Mouse (Mus musculus): ENCODE results near the gene Bmp7. TPM values are rescaled to one million over a fixed set of nuclear protein-coding genes. Genes with fewer than 3 reads are reported as not detected.

The Bmp7 gene
- polyA plus RNA-seq, 1 experiment from 2014 or later, result 7.4 TPM

Small RNA genes within 50 kb of the gene (microRNA-seq; reads per million reads assigned to microRNA genes)
- gene Gm22773, result not detected

Other genes starting within 250 kb of the Bmp7 start
- gene Spo11, start 37.4 kb upstream of the Bmp7 start, polyA plus RNA-seq (2015; fragmentation: Nextera tagmentation; extraction: Ambion mirVana), result 0.68 and 0.75 TPM in 2 replicates
- gene Rae1, start 59.8 kb upstream of the Bmp7 start, polyA plus RNA-seq (2015; fragmentation: Nextera tagmentation; extraction: Ambion mirVana), result 156 TPM in 2 replicates
- gene Rbm38, start 80.2 kb upstream of the Bmp7 start, polyA plus RNA-seq (2015; fragmentation: Nextera tagmentation; extraction: Ambion mirVana), result 23.3 and 23.4 TPM in 2 replicates
- gene Ctcfl, start 179.2 kb upstream of the Bmp7 start, polyA plus RNA-seq (2015; fragmentation: Nextera tagmentation; extraction: Ambion mirVana), result not detected in 2 replicates
- gene Pck1, start 212.7 kb upstream of the Bmp7 start, polyA plus RNA-seq (2015; fragmentation: Nextera tagmentation; extraction: Ambion mirVana), result not detected in 2 replicates